29 mouse cellular contexts compared by ENCODE assay signal in genomic region chr11:102358365-102358764, GRCm38 (mm10). TPM values are rescaled to one million over a fixed set of nuclear protein-coding genes. Genes with fewer than 3 reads are reported as not detected.
A peak's percentile ranks its signal among the peaks of the same experiment; 100 is the strongest.
DNase-seq lines count a peak whose midpoint lies in the region; ATAC-seq and TF ChIP-seq lines count a peak whose summit lies in the region.
"Had no signal": no experiment of that assay in that cellular context is flagged by ENCODE, and none has a peak within 500 bp of the region (broad histone marks: within the 10 kb centered on the region; RNA-seq: fewer than 3 reads in every experiment).

No protein-coding gene starts in this region.

- intact Hi-C loops in gastrocnemius, adult 2 months (cut with DNase I): no loop called here

- peaks cover 93% of the 10 kb centered on the region for H3K27me3 ChIP-seq in CH12.LX (replicated peaks)
- H3K27me3 ChIP-seq in liver, embryonic 11.5 days (replicated peaks; ENCODE audit: control insufficient read depth, insufficient read depth, low read length): peaks cover 72% of the 10 kb centered on the region
- H3K27me3 ChIP-seq in liver, embryonic 16.5 days (ENCODE audit: control insufficient read depth, insufficient read depth, low read depth, low read length): peaks cover 9% of the 10 kb centered on the region
- H3K27me3 ChIP-seq in midbrain, embryonic 15.5 days (replicated peaks): no peaks in the 10 kb centered on the region; the same call in 1 of the 2 replicates

- H3K4me1 ChIP-seq in CH12.LX (ENCODE audit: control insufficient read depth in 1 of 2, insufficient read depth in 2 of 2): peaks cover 0 to 8% of the 10 kb centered on the region in 2 experiments; a peak in 1 of 4 replicates
- 0 out of 2 replicates have a peak, but pooled peaks cover 2% of the 10 kb centered on the region for H3K4me1 ChIP-seq in liver, embryonic 11.5 days (replicated peaks; ENCODE audit: control insufficient read depth, insufficient read depth, low read length)
- H3K4me1 ChIP-seq in liver, embryonic 16.5 days (ENCODE audit: control insufficient read depth, low read depth, low read length): peaks cover 64% of the 10 kb centered on the region
- no peaks in the 10 kb centered on the region for H3K4me1 ChIP-seq in midbrain, embryonic 15.5 days
- H3K4me1 ChIP-seq: embryonic facial prominence, embryonic 15.5 days; hindbrain, embryonic 13.5 days; megakaryocyte, embryonic 14.5 days; midbrain, embryonic 12.5 days had no signal

- no peak for TF ChIP-seq RAD21 in CH12.LX (IDR thresholded peaks at IDR 0.05; ENCODE audit: low read depth, low read length)

- H3K36me3 ChIP-seq in CH12.LX (replicated peaks in 1 of 2; ENCODE audit: control insufficient read depth in 1 of 2, insufficient read depth in 1 of 2, low read length in 1 of 2): no peaks in the 10 kb centered on the region
- peaks cover 13% of the 10 kb centered on the region for H3K36me3 ChIP-seq in liver, embryonic 11.5 days (ENCODE audit: control insufficient read depth, insufficient read depth, low read length)
- H3K36me3 ChIP-seq in liver, embryonic 16.5 days (ENCODE audit: control insufficient read depth, insufficient read depth): peaks cover 98% of the 10 kb centered on the region
- H3K36me3 ChIP-seq in midbrain, embryonic 15.5 days (replicated peaks): no peaks in the 10 kb centered on the region
- H3K36me3 ChIP-seq: embryonic facial prominence, embryonic 15.5 days; hindbrain, embryonic 13.5 days; midbrain, embryonic 12.5 days had no signal

- TF ChIP-seq EP300 in CH12.LX (IDR thresholded peaks at IDR 0.05; ENCODE audit: low read length): no peak

- no peak overlapping the region for H3K9ac ChIP-seq in CH12.LX (ENCODE audit: insufficient read depth, low read depth)
- 0 out of 2 replicates have a peak overlapping the region, but pooled peaks have one; percentile 9 for H3K9ac ChIP-seq in liver, embryonic 11.5 days (ENCODE audit: low read depth, low read length)
- peak overlapping the region; percentile 90 for H3K9ac ChIP-seq in liver, embryonic 16.5 days (ENCODE audit: low read depth, low read length)
- no peak overlapping the region for H3K9ac ChIP-seq in midbrain, embryonic 15.5 days
- H3K9ac ChIP-seq: embryonic facial prominence, embryonic 15.5 days; hindbrain, embryonic 13.5 days; midbrain, embryonic 12.5 days had no signal

- no peaks in the 10 kb centered on the region for H3K9me3 ChIP-seq in CH12.LX (replicated peaks; ENCODE audit: low read length)
- H3K9me3 ChIP-seq in liver, embryonic 11.5 days (ENCODE audit: control insufficient read depth, low read length): no peaks in the 10 kb centered on the region
- no peaks in the 10 kb centered on the region for H3K9me3 ChIP-seq in liver, embryonic 16.5 days (replicated peaks; ENCODE audit: control insufficient read depth, low read length)
- H3K9me3 ChIP-seq in midbrain, embryonic 15.5 days: no peaks in the 10 kb centered on the region
- H3K9me3 ChIP-seq: embryonic facial prominence, embryonic 15.5 days; hindbrain, embryonic 13.5 days; megakaryocyte, embryonic 14.5 days; midbrain, embryonic 12.5 days had no signal

- no peak overlapping the region for H3K27ac ChIP-seq in gastrocnemius, adult 2 months
- no peak overlapping the region for H3K27ac ChIP-seq in CH12.LX (ENCODE audit: insufficient read depth, low read depth)
- H3K27ac ChIP-seq in liver, embryonic 11.5 days (ENCODE audit: low read depth, low read length): no peak overlapping the region; the same call in 1 of the 2 replicates
- peak overlapping the region; percentile 96 for H3K27ac ChIP-seq in liver, embryonic 16.5 days (ENCODE audit: low read length)
- no peak overlapping the region for H3K27ac ChIP-seq in midbrain, embryonic 15.5 days
- H3K27ac ChIP-seq: embryonic facial prominence, embryonic 15.5 days; hindbrain, embryonic 13.5 days; kidney, postnatal 0 days; midbrain, embryonic 12.5 days; stomach, postnatal 0 days had no signal

- in situ Hi-C loops in CH12.LX (cut with MboI; ENCODE audit: low pct_ligation_motif_present, low pct_unique_long_range_greater_than_20kb, low sequenced_read_pairs): loop anchor here (5.0 kb wide), 1 partner anchor 36 kb away; no protein-coding TSS in a partner anchor

- WGBS in liver, embryonic 11.5 days: 61% methylated on average over 10 of the region's 10 CpGs
- 64% methylated on average over 10 of the region's 10 CpGs for WGBS in liver, embryonic 16.5 days (ENCODE audit: insufficient replicate concordance)
- 68% methylated on average over 10 of the region's 10 CpGs for WGBS in midbrain, embryonic 15.5 days

- dilution Hi-C loops in CH12.LX (cut with MboI; ENCODE audit: extremely low pct_ligation_motif_present, extremely low pct_unique_long_range_greater_than_20kb, low sequenced_read_pairs): no loop called here

- TF ChIP-seq CTCF in gastrocnemius, adult 2 months (IDR thresholded peaks at IDR 0.05): no peak
- no peak for TF ChIP-seq CTCF in CH12.LX (conservative IDR thresholded peaks at IDR 0.05 in 1 of 2, IDR thresholded peaks at IDR 0.05 in 1 of 2; ENCODE audit: low read depth in 2 of 2, low read length in 2 of 2)

- no peak overlapping the region for H3K4me3 ChIP-seq in gastrocnemius, adult 2 months
- H3K4me3 ChIP-seq in CH12.LX (replicated peaks in 1 of 3; ENCODE audit: low read depth in 2 of 3, low read length in 2 of 3, poor library complexity in 1 of 3): no peak overlapping the region
- peak overlapping the region; percentile 15 for H3K4me3 ChIP-seq in liver, embryonic 11.5 days (ENCODE audit: low read depth, low read length)
- H3K4me3 ChIP-seq in liver, embryonic 16.5 days (ENCODE audit: low read depth, low read length): peak overlapping the region; percentile 76
- H3K4me3 ChIP-seq in midbrain, embryonic 15.5 days: no peak overlapping the region
- H3K4me3 ChIP-seq: embryonic facial prominence, embryonic 15.5 days; hindbrain, embryonic 13.5 days; megakaryocyte, embryonic 14.5 days; midbrain, embryonic 12.5 days had no signal

- no peaks in the 10 kb centered on the region for H3K79me2 ChIP-seq in CH12.LX (replicated peaks; ENCODE audit: control insufficient read depth, extremely low read depth, insufficient read depth, poor library complexity, severe bottlenecking)

- TF ChIP-seq POLR2A in CH12.LX (IDR thresholded peaks at IDR 0.05; ENCODE audit: low read depth, low read length): no peak

- no peak for ATAC-seq in liver, embryonic 11.5 days (replicated peaks; ENCODE audit: low FRiP score)
- ATAC-seq in liver, embryonic 16.5 days (ENCODE audit: low read depth): no peak
- ATAC-seq in midbrain, embryonic 15.5 days (replicated peaks): no peak
- ATAC-seq: forebrain, embryonic 14.5 days; intestine, embryonic 16.5 days had no signal

- peak; percentile 3 for DNase-seq in gastrocnemius, adult 2 months
- DNase-seq in gastrocnemius, adult 8-10 months (ENCODE audit: low spot score in 2 of 2): no peak
- DNase-seq in CH12.LX (ENCODE audit: extremely low read depth): no peak
- no peak for DNase-seq in liver, embryonic 11.5 days (ENCODE audit: low spot score)
- no peak for DNase-seq in layer of hippocampus, postnatal 10 days (ENCODE audit: low spot score in 2 of 2)
- DNase-seq: adrenal gland, postnatal 25 days; cerebellum, adult 11-12 months; cerebellum, adult 9-11 months; gastrocnemius, postnatal 36 days; heart, adult 18-20 months; heart, postnatal 4 days; kidney, adult 8-10 months; kidney, postnatal 4 days; layer of hippocampus, adult 9-11 months; lung, postnatal 36 days; right cerebral cortex, postnatal 14 days; thymus, adult 18-20 months; thymus, postnatal 25 days had no signal

- no peak overlapping the region for H3K4me2 ChIP-seq in CH12.LX (ENCODE audit: insufficient read depth, low read depth, poor library complexity, severe bottlenecking)
- H3K4me2 ChIP-seq in liver, embryonic 11.5 days: peak overlapping the region; percentile 38
- peak overlapping the region; percentile 85 for H3K4me2 ChIP-seq in liver, embryonic 16.5 days (ENCODE audit: low read depth, low read length)
- H3K4me2 ChIP-seq in midbrain, embryonic 15.5 days: no peak overlapping the region
- H3K4me2 ChIP-seq: embryonic facial prominence, embryonic 15.5 days; hindbrain, embryonic 13.5 days; midbrain, embryonic 12.5 days had no signal

RNA-seq across cellular contexts. Expression of gene Slc4a1, which starts 7.6 kb away (rescaled TPM):
- under 1 TPM in 1 of 2 experiments, not detected in 1; 0.06 TPM for total RNA-seq in gastrocnemius, adult 2 months (2021)
- 1 to 10 TPM in 1 of 4 experiments, not detected in 3; 1.0 TPM for total RNA-seq in gastrocnemius, adult 8-10 months (2022)
- 0.08 TPM in 1 of 2 replicates, not detected in the other for total RNA-seq in CH12.LX (2012; rRNA removed)
- total RNA-seq in CH12.LX (2014; rRNA removed): 0.04 TPM in 1 of 2 replicates, not detected in the other
- polyA plus RNA-seq in CH12.LX (2012; ENCODE audit: insufficient read length, low read depth): not detected in 2 replicates
- polyA plus RNA-seq in liver, embryonic 11.5 days (2014; fragmentation: Nextera tagmentation; extraction: Ambion mirVana): 191 and 229 TPM in 2 replicates
- polyA plus RNA-seq in liver, embryonic 16.5 days (2015; fragmentation: Nextera tagmentation; extraction: Ambion mirVana): 1,073 and 1,144 TPM in 2 replicates
- total RNA-seq in layer of hippocampus, postnatal 10 days (2021): under 1 TPM; 0.32 to 0.54 TPM
- polyA plus RNA-seq in midbrain, embryonic 15.5 days (2015; fragmentation: Nextera tagmentation; extraction: Ambion mirVana): 2.9 and 3.8 TPM in 2 replicates

RNA-seq across cellular contexts. Expression of gene Rundc3a, which starts 34.8 kb away (rescaled TPM):
- not detected for total RNA-seq in gastrocnemius, adult 2 months (2021)
- under 1 TPM in 1 of 4 experiments, not detected in 3; 0.21 TPM for total RNA-seq in gastrocnemius, adult 8-10 months (2022)
- total RNA-seq in CH12.LX (2012; rRNA removed) (9.0 and 16.3 TPM in 2 replicates), CH12.LX (2014; rRNA removed) (1.3 and 1.4 TPM in 2 replicates)
- polyA plus RNA-seq in CH12.LX (2012; ENCODE audit: insufficient read length, low read depth): 3.3 and 4.8 TPM in 2 replicates
- 1.8 and 2.6 TPM in 2 replicates for polyA plus RNA-seq in liver, embryonic 11.5 days (2014; fragmentation: Nextera tagmentation; extraction: Ambion mirVana)
- 2.1 and 2.2 TPM in 2 replicates for polyA plus RNA-seq in liver, embryonic 16.5 days (2015; fragmentation: Nextera tagmentation; extraction: Ambion mirVana)
- total RNA-seq in layer of hippocampus, postnatal 10 days (2021): 100 to 1,000 TPM; 356 to 431 TPM
- 160 and 165 TPM in 2 replicates for polyA plus RNA-seq in midbrain, embryonic 15.5 days (2015; fragmentation: Nextera tagmentation; extraction: Ambion mirVana)
- total RNA-seq: gastrocnemius, postnatal 36 days; monocyte, adult 5-6 weeks had no signal

RNA-seq across cellular contexts. Expression of gene Ubtf, which starts 38.8 kb away (rescaled TPM):
- 10 to 100 TPM; 37.8 to 40.4 TPM for total RNA-seq in gastrocnemius, adult 2 months (2021)
- total RNA-seq in gastrocnemius, adult 8-10 months (2022): 10 to 100 TPM; 31.5 to 41.6 (median 38.2) TPM
- total RNA-seq in CH12.LX (2012; rRNA removed) (126 and 142 TPM in 2 replicates), CH12.LX (2014; rRNA removed) (89.9 and 99.8 TPM in 2 replicates)
- 124 and 149 TPM in 2 replicates for polyA plus RNA-seq in CH12.LX (2012; ENCODE audit: insufficient read length, low read depth)
- polyA plus RNA-seq in liver, embryonic 11.5 days (2014; fragmentation: Nextera tagmentation; extraction: Ambion mirVana): 104 and 108 TPM in 2 replicates
- polyA plus RNA-seq in liver, embryonic 16.5 days (2015; fragmentation: Nextera tagmentation; extraction: Ambion mirVana): 44.5 and 46.4 TPM in 2 replicates
- 100 to 1,000 TPM; 112 to 125 TPM for total RNA-seq in layer of hippocampus, postnatal 10 days (2021)
- 82.8 and 83.9 TPM in 2 replicates for polyA plus RNA-seq in midbrain, embryonic 15.5 days (2015; fragmentation: Nextera tagmentation; extraction: Ambion mirVana)

RNA-seq across cellular contexts. Expression of gene Slc25a39, which starts 49.4 kb away (rescaled TPM):
- total RNA-seq in gastrocnemius, adult 2 months (2021): 10 to 100 TPM; 51.4 to 76.4 TPM
- 10 to 100 TPM; 61.2 to 72.2 (median 66.7) TPM for total RNA-seq in gastrocnemius, adult 8-10 months (2022)
- 169 and 199 TPM in 2 replicates for total RNA-seq in CH12.LX (2012; rRNA removed)
- total RNA-seq in CH12.LX (2014; rRNA removed): 108 and 112 TPM in 2 replicates
- 198 and 226 TPM in 2 replicates for polyA plus RNA-seq in CH12.LX (2012; ENCODE audit: insufficient read length, low read depth)
- polyA plus RNA-seq in liver, embryonic 11.5 days (2014; fragmentation: Nextera tagmentation; extraction: Ambion mirVana): 282 and 283 TPM in 2 replicates
- 454 and 500 TPM in 2 replicates for polyA plus RNA-seq in liver, embryonic 16.5 days (2015; fragmentation: Nextera tagmentation; extraction: Ambion mirVana)
- 10 to 100 TPM; 74.8 to 80.1 TPM for total RNA-seq in layer of hippocampus, postnatal 10 days (2021)
- polyA plus RNA-seq in midbrain, embryonic 15.5 days (2015; fragmentation: Nextera tagmentation; extraction: Ambion mirVana): 146 and 168 TPM in 2 replicates

Comparison
In these comparisons a context has a peak if more than half of its experiments do, and no peak if none do; other contexts are left out.
1. H3K4me3 ChIP-seq: peak in liver, embryonic 11.5 days (single experiment) and liver, embryonic 16.5 days (single experiment); none in gastrocnemius, adult 2 months (single experiment), CH12.LX (0 of 3) and midbrain, embryonic 15.5 days (single experiment).
2. H3K4me2 ChIP-seq: peak in liver, embryonic 11.5 days (single experiment) and liver, embryonic 16.5 days (single experiment); none in CH12.LX (single experiment) and midbrain, embryonic 15.5 days (single experiment).
3. H3K9ac ChIP-seq: peak in liver, embryonic 11.5 days (single experiment) and liver, embryonic 16.5 days (single experiment); none in CH12.LX (single experiment) and midbrain, embryonic 15.5 days (single experiment).
4. RNA of gene Rundc3a, which starts 34.8 kb away (total RNA-seq): 356 to 431 TPM in layer of hippocampus, postnatal 10 days; 1.3 to 16.3 TPM in CH12.LX, not detected in gastrocnemius, adult 2 months and 0.21 TPM in gastrocnemius, adult 8-10 months; every median in the first group is over 10 times any median in the second.